Mouse (Mus musculus) spleen, embryonic (tissue): ENCODE results near the gene 6030468B19Rik.

ENCODE experiments used
- CTCF ChIA-PET: fragments of 350-600 bp; sonication (Branson Sonifier 250); formaldehyde crosslinking; loops from one replicate; lab custom pipeline; 2022; lab: Charles Lee

The 6030468B19Rik gene

GRCm38 (mm10) chr11:117848271-117848984 lies 51.0 kb downstream of the 6030468B19Rik start:
- CTCF ChIA-PET = interaction anchor here (1.4 kb wide), 1 partner anchor 16 kb away, joined by 4 read pairs; no protein-coding TSS in a partner anchor

GRCm38 (mm10) chr11:117848985-117849671 lies 51.7 kb downstream of the 6030468B19Rik start, which contains the start of gene Birc5:
Gene Birc5 (plus strand): TSS chr11:117849251.
- CTCF ChIA-PET = interaction anchor here (0.6 to 1.4 kb wide), 2 partner anchors 17 to 105 kb away, joined by 4 read pairs; no protein-coding TSS in a partner anchor

GRCm38 (mm10) chr11:117852875-117853274 lies 55.4 kb downstream of the 6030468B19Rik start:
- CTCF ChIA-PET = no interaction called here

- CTCF ChIA-PET = interaction anchor here (0.6 to 0.7 kb wide), 2 partner anchors 237 to 679 kb away, joined by 4 to 5 read pairs; no protein-coding TSS in a partner anchor
These were observed 56.8 kb downstream of the 6030468B19Rik start for GRCm38 (mm10) chr11:117854241-117854640.

GRCm38 (mm10) chr11:117855360-117855759 lies 57.9 kb downstream of the 6030468B19Rik start:
- CTCF ChIA-PET = no interaction called here

- CTCF ChIA-PET = no interaction called here
These were observed 58.5 kb downstream of the 6030468B19Rik start for GRCm38 (mm10) chr11:117855975-117856374.
